ENCODE assay signal across 8 mouse cellular contexts in the genomic region with DNA sequence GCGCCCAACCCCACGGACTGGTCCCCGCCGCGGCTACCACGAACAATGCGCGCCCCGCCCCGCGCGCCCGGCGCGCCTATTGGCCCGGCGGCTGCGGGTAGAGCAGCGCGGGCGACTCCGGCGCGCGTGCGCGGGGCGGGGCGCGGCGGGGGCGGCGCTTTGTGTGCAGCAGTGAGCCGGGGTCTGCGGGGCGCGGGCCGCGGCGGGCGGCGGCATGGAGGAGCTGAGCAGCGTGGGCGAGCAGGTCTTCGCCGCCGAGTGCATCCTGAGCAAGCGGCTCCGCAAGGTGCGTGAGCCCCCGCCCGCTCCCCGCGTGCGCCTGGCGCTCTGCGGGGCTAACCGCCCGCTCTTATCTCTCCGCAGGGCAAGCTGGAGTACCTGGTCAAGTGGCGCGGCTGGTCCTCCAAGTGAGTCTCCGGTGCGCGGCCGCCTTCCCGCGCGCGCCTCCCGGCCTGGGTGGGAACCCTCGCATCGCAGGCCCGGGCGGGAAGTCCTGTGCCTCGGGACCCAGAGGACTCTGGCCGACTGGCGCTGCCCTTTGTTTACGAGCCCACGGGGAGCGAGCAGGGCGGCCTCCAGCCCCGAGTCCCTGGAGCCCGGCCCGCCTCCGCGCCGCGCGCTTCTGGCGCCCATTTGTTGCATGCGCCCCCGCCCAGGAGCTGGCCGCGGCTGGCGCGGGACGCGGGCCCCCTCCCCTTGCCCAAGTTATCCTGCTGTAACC. TPM values are rescaled to one million over a fixed set of nuclear protein-coding genes. Genes with fewer than 3 reads are reported as not detected.
DNase-seq lines count a peak whose midpoint lies in the region; ATAC-seq and TF ChIP-seq lines count a peak whose summit lies in the region.

Gene Cbx2, plus strand, starts transcription at position 68 of the 721 bp plus-strand sequence.

- H3K4me3 ChIP-seq in C2C12 (ENCODE audit: insufficient read depth, poor library complexity, severe bottlenecking) (peak within 1 kb of the TSS; percentile 67), myocyte (peak within 1 kb of the TSS; percentile 57)
- H3K4me3 ChIP-seq in embryonic facial prominence, embryonic 14.5 days (ENCODE audit: low read depth, low read length), result peak within 1 kb of the TSS; percentile 96
- H3K4me3 ChIP-seq in heart, embryonic 12.5 days, result peak within 1 kb of the TSS; percentile 93
- H3K4me3 ChIP-seq in kidney, embryonic 15.5 days (replicated peaks), result peak within 1 kb of the TSS; percentile 89
- peak within 1 kb of the TSS; percentile 82 for H3K4me3 ChIP-seq in liver, embryonic 11.5 days (ENCODE audit: low read depth, low read length)
- peak within 1 kb of the TSS; percentile 92 for H3K4me3 ChIP-seq in stomach, embryonic 14.5 days (ENCODE audit: low read depth, low read length)

- H3K9me3 ChIP-seq in embryonic facial prominence, embryonic 14.5 days (ENCODE audit: control insufficient read depth, low read length), result no peaks in the 10 kb centered on the region
- H3K9me3 ChIP-seq in heart, embryonic 12.5 days (replicated peaks), result no peaks in the 10 kb centered on the region
- H3K9me3 ChIP-seq in kidney, embryonic 15.5 days (replicated peaks), result no peaks in the 10 kb centered on the region
- H3K9me3 ChIP-seq in liver, embryonic 11.5 days (ENCODE audit: control insufficient read depth, low read length), result no peaks in the 10 kb centered on the region
- no peaks in the 10 kb centered on the region for H3K9me3 ChIP-seq in stomach, embryonic 14.5 days (ENCODE audit: control insufficient read depth, low read depth, low read length)

- H3K27me3 ChIP-seq in C2C12 (ENCODE audit: control insufficient read depth, insufficient read depth, insufficient read length) (no peaks in the 10 kb centered on the region), myocyte (ENCODE audit: control insufficient read depth, insufficient read depth, insufficient read length) (no peaks in the 10 kb centered on the region)
- H3K27me3 ChIP-seq in embryonic facial prominence, embryonic 14.5 days (replicated peaks; ENCODE audit: control insufficient read depth, insufficient read depth, low read length), result peaks cover 10% of the 10 kb centered on the region; the same call in 1 of the 2 replicates
- peaks cover 30% of the 10 kb centered on the region for H3K27me3 ChIP-seq in heart, embryonic 12.5 days (replicated peaks)
- peaks cover 33% of the 10 kb centered on the region for H3K27me3 ChIP-seq in kidney, embryonic 15.5 days
- peaks cover 41% of the 10 kb centered on the region for H3K27me3 ChIP-seq in liver, embryonic 11.5 days (replicated peaks; ENCODE audit: control insufficient read depth, insufficient read depth, low read length)
- H3K27me3 ChIP-seq in stomach, embryonic 14.5 days (ENCODE audit: control insufficient read depth, insufficient read depth, low read length), result no peaks in the 10 kb centered on the region

- ATAC-seq in embryonic facial prominence, embryonic 14.5 days (ENCODE audit: low read depth), result peak; percentile 96
- peak; percentile 85 for ATAC-seq in heart, embryonic 12.5 days (ENCODE audit: insufficient number of reproducible peaks, low FRiP score)
- ATAC-seq in kidney, embryonic 15.5 days (replicated peaks; ENCODE audit: low FRiP score), result peak; percentile 88
- ATAC-seq in liver, embryonic 11.5 days (replicated peaks; ENCODE audit: low FRiP score), result peak; percentile 82
- peak; percentile 90 for ATAC-seq in stomach, embryonic 14.5 days (ENCODE audit: insufficient number of reproducible peaks, insufficient read depth, low FRiP score, low read depth)

- H3K9ac ChIP-seq in embryonic facial prominence, embryonic 14.5 days (ENCODE audit: low read depth, low read length), result peak within 1 kb of the TSS; percentile 92
- peak within 1 kb of the TSS; percentile 95 for H3K9ac ChIP-seq in heart, embryonic 12.5 days
- peak within 1 kb of the TSS; percentile 91 for H3K9ac ChIP-seq in kidney, embryonic 15.5 days
- peak within 1 kb of the TSS; percentile 81 for H3K9ac ChIP-seq in liver, embryonic 11.5 days (ENCODE audit: low read depth, low read length)
- H3K9ac ChIP-seq in stomach, embryonic 14.5 days (replicated peaks; ENCODE audit: low read depth, low read length), result peak within 1 kb of the TSS; percentile 75

- TF ChIP-seq POLR2A in myocyte (IDR thresholded peaks at IDR 0.05; ENCODE audit: insufficient read length, low read depth), result peak; percentile 88

- H3K79me3 ChIP-seq in C2C12 (ENCODE audit: low read depth), result peaks cover 34% of the 10 kb centered on the region

- peaks cover 48% of the 10 kb centered on the region for H3K79me2 ChIP-seq in C2C12 (ENCODE audit: control insufficient read depth, insufficient read depth)
- H3K79me2 ChIP-seq in myocyte (ENCODE audit: control insufficient read depth, insufficient read depth), result peaks cover 20% of the 10 kb centered on the region

- DNase-seq in adrenal gland, postnatal 4 days (ENCODE audit: low spot score in 2 of 2), result peak; percentile 63 to 68
- peak; percentile 95 for DNase-seq in embryonic facial prominence, embryonic 14.5 days (ENCODE audit: low spot score)
- peak; percentile 80 for DNase-seq in liver, embryonic 11.5 days (ENCODE audit: low spot score)

- H3K27ac ChIP-seq in embryonic facial prominence, embryonic 14.5 days (replicated peaks; ENCODE audit: low read depth, low read length), result peak within 1 kb of the TSS; percentile 92
- H3K27ac ChIP-seq in heart, embryonic 12.5 days (ENCODE audit: poor library complexity, severe bottlenecking), result peak within 1 kb of the TSS; percentile 80
- peak within 1 kb of the TSS; percentile 94 for H3K27ac ChIP-seq in kidney, embryonic 15.5 days
- peak within 1 kb of the TSS; percentile 57 for H3K27ac ChIP-seq in liver, embryonic 11.5 days (ENCODE audit: low read depth, low read length)
- H3K27ac ChIP-seq in stomach, embryonic 14.5 days (ENCODE audit: low read length), result peak within 1 kb of the TSS; percentile 89

- H3K4me2 ChIP-seq in embryonic facial prominence, embryonic 14.5 days (ENCODE audit: low read depth, low read length), result peak within 1 kb of the TSS; percentile 74
- peak within 1 kb of the TSS; percentile 88 for H3K4me2 ChIP-seq in heart, embryonic 12.5 days
- peak within 1 kb of the TSS; percentile 86 for H3K4me2 ChIP-seq in kidney, embryonic 15.5 days
- peak within 1 kb of the TSS; percentile 85 for H3K4me2 ChIP-seq in liver, embryonic 11.5 days
- H3K4me2 ChIP-seq in myocyte (ENCODE audit: low read depth), result peak within 1 kb of the TSS; percentile 88
- H3K4me2 ChIP-seq in stomach, embryonic 14.5 days (replicated peaks; ENCODE audit: low read depth, low read length), result peak within 1 kb of the TSS; percentile 78

- peak within 1 kb of the TSS; percentile 69 for H3ac ChIP-seq in C2C12 (ENCODE audit: control insufficient read depth, insufficient read length, low read depth)
- H3ac ChIP-seq in myocyte (ENCODE audit: control insufficient read depth, insufficient read length), result peak within 1 kb of the TSS; percentile 54

- H3K4me1 ChIP-seq in embryonic facial prominence, embryonic 14.5 days (ENCODE audit: control insufficient read depth, insufficient read depth, low read length), result peaks cover 34% of the 10 kb centered on the region
- H3K4me1 ChIP-seq in heart, embryonic 12.5 days (replicated peaks), result peaks cover 40% of the 10 kb centered on the region
- peaks cover 48% of the 10 kb centered on the region for H3K4me1 ChIP-seq in kidney, embryonic 15.5 days
- H3K4me1 ChIP-seq in liver, embryonic 11.5 days (replicated peaks; ENCODE audit: control insufficient read depth, insufficient read depth, low read length), result peaks cover 11% of the 10 kb centered on the region
- peaks cover 35% of the 10 kb centered on the region for H3K4me1 ChIP-seq in stomach, embryonic 14.5 days (ENCODE audit: control insufficient read depth, insufficient read depth, low read length)

- TF ChIP-seq CTCF in C2C12 (IDR thresholded peaks at IDR 0.05; ENCODE audit: control insufficient read depth, insufficient read depth, insufficient read length), result peak; percentile 11

- H3K36me3 ChIP-seq in C2C12 (ENCODE audit: control insufficient read depth, insufficient read depth) (peaks cover 16% of the 10 kb centered on the region), myocyte (ENCODE audit: control insufficient read depth, insufficient read depth) (peaks cover 4% of the 10 kb centered on the region)
- peaks cover 21% of the 10 kb centered on the region for H3K36me3 ChIP-seq in embryonic facial prominence, embryonic 14.5 days (ENCODE audit: control insufficient read depth, insufficient read depth, low read length)
- H3K36me3 ChIP-seq in heart, embryonic 12.5 days, result peaks cover 17% of the 10 kb centered on the region
- H3K36me3 ChIP-seq in kidney, embryonic 15.5 days, result peaks cover 23% of the 10 kb centered on the region
- peaks cover 8% of the 10 kb centered on the region for H3K36me3 ChIP-seq in liver, embryonic 11.5 days (ENCODE audit: control insufficient read depth, insufficient read depth, low read length)
- peaks cover 18% of the 10 kb centered on the region for H3K36me3 ChIP-seq in stomach, embryonic 14.5 days (ENCODE audit: control insufficient read depth, insufficient read depth, low read length)

- under 1% methylated on average over 20 of the region's 99 CpGs for WGBS in embryonic facial prominence, embryonic 14.5 days
- 4% methylated on average over 95 of the region's 99 CpGs for WGBS in heart, embryonic 12.5 days
- WGBS in kidney, embryonic 15.5 days, result under 1% methylated on average over 92 of the region's 99 CpGs
- WGBS in liver, embryonic 11.5 days, result under 1% methylated on average over 74 of the region's 99 CpGs
- under 1% methylated on average over 81 of the region's 99 CpGs for WGBS in stomach, embryonic 14.5 days

TF ChIP-seq in C2C12, 6 proteins besides CTCF, POLR2A, EP300 and RAD21:
- peak; percentile 47 for TF ChIP-seq MAX (IDR thresholded peaks at IDR 0.05)
- no peak for TF ChIP-seq CEBPB (IDR thresholded peaks at IDR 0.05; ENCODE audit: low read depth)

TF ChIP-seq in myocyte, 11 proteins besides CTCF, POLR2A, EP300 and RAD21 (continues in another document):
- TF ChIP-seq POLR2AphosphoS2 (IDR thresholded peaks at IDR 0.05; ENCODE audit: insufficient read length, low read depth) (peak; percentile 61), MYOG (IDR thresholded peaks at IDR 0.05; ENCODE audit: control insufficient read depth in 1 of 3, insufficient read depth in 1 of 3, insufficient read length in 2 of 3, low read depth in 2 of 3) (peak in 2 of 3 experiments; percentile 10 to 36), CEBPB (IDR thresholded peaks at IDR 0.05; ENCODE audit: insufficient read depth, poor library complexity, severe bottlenecking) (no peak), E2F4 (IDR thresholded peaks at IDR 0.05; ENCODE audit: insufficient read depth) (peak; percentile 36)

RNA-seq across cellular contexts. Expression of gene Cbx2, which starts in this region (rescaled TPM):
- polyA plus RNA-seq in C2C12 (2012; fragmentation: generic; extraction: Trizol), result 14.8 TPM
- total RNA-seq in adrenal gland, postnatal 4 days (2021), result 10 to 100 TPM in 1 of 2 experiments, 1 to 10 TPM in 1; 9.5 to 10.1 TPM
- polyA plus RNA-seq in embryonic facial prominence, embryonic 14.5 days (2014; fragmentation: Nextera tagmentation; extraction: Ambion mirVana), result 23.9 and 28.3 TPM in 2 replicates
- polyA plus RNA-seq in heart, embryonic 12.5 days (2016; fragmentation: Nextera tagmentation; extraction: Ambion mirVana), result 29.3 and 30.5 TPM in 2 replicates
- 38.9 and 40.7 TPM in 2 replicates for polyA plus RNA-seq in kidney, embryonic 15.5 days (2015; fragmentation: Nextera tagmentation; extraction: Ambion mirVana)
- polyA plus RNA-seq in liver, embryonic 11.5 days (2014; fragmentation: Nextera tagmentation; extraction: Ambion mirVana), result 22.1 and 22.2 TPM in 2 replicates
- polyA plus RNA-seq in myocyte (2012; fragmentation: generic; extraction: Trizol), result 10.2 TPM
- 24.9 and 25.9 TPM in 2 replicates for polyA plus RNA-seq in stomach, embryonic 14.5 days (2014; fragmentation: Nextera tagmentation; extraction: Ambion mirVana)

Comparison
In these comparisons a context has a peak if more than half of its experiments do, and no peak if none do; other contexts are left out.
1. Peak in every context shown above with its lines: DNase-seq, ATAC-seq, H3K4me3 ChIP-seq and H3K27ac ChIP-seq.